Mouse (Mus musculus): ENCODE results near the gene Sdk1. TPM values are rescaled to one million over a fixed set of nuclear protein-coding genes. Genes with fewer than 3 reads are reported as not detected.

Sdk1 gene
- polyA plus RNA-seq, 1 experiment, result not detected

DNA sequence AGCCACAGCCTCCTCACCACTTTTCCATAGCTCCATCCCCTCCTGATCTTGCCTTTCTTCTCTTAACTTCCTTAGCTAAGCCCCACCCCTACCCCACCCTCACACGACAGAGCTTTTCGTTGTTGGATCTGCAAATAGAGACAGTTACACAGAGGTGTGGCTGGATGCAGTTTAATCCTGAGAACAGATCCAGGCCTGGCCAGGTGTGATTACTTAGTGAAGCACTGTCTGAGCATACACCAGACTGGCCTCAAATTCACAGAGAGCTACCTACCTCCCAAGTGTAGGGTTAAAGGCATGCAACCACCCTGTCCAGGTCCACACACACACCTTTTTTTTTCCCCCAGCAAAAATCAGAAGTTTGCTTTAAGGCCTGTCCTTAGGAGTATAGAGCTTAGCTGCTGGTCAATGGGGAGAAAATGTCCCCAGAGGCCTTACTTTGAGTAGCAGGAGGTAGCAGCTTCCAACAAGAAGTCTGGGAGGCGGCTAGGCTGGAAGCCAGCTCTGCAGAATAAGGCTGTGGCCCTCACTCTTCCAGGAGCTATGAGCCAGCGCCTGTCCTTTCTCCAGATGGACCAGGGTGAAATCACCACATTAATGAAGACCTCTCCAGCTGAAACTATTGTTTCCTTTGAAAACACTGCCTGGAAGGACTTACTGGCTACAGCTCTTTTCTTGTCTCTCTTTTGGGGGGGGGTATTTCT lies 781.7 kb downstream of the Sdk1 start:
- H3K9me3 ChIP-seq, result peaks cover 83% of the 10 kb centered on the region
- H3K4me1 ChIP-seq, result no peaks in the 10 kb centered on the region
- no peaks in the 10 kb centered on the region for H3K27me3 ChIP-seq (replicated peaks)
- TF ChIP-seq GATA1 (IDR thresholded peaks at IDR 0.05; ENCODE audit: borderline replicate concordance, low read length) (no peak), FLI1 (IDR thresholded peaks at IDR 0.05; ENCODE audit: low read length) (no peak)
- no peaks in the 10 kb centered on the region for H3K36me3 ChIP-seq (replicated peaks; ENCODE audit: low read length)
- no peak overlapping the region for H3K4me3 ChIP-seq (replicated peaks)

GRCm38 (mm10) chr5:142024448-142024847 lies 783.2 kb downstream of the Sdk1 start:
- TF ChIP-seq FLI1 (IDR thresholded peaks at IDR 0.05; ENCODE audit: low read length), result no peak
- no peak for TF ChIP-seq GATA1 (IDR thresholded peaks at IDR 0.05; ENCODE audit: borderline replicate concordance, low read length)
- Histone ChIP-seq H3K9me3 (peaks cover 82% of the 10 kb centered on the region), H3K27me3 (replicated peaks) (no peaks in the 10 kb centered on the region)

GRCm38 (mm10) chr5:142036536-142036935 lies 795.2 kb downstream of the Sdk1 start:
- Histone ChIP-seq H3K9me3 (peaks cover 65% of the 10 kb centered on the region), H3K4me3 (replicated peaks) (no peak overlapping the region), H3K27me3 (replicated peaks) (no peaks in the 10 kb centered on the region), H3K4me1 (no peaks in the 10 kb centered on the region), H3K36me3 (replicated peaks; ENCODE audit: low read length) (no peaks in the 10 kb centered on the region)
- no peak for TF ChIP-seq FLI1 (IDR thresholded peaks at IDR 0.05; ENCODE audit: low read length)
- no peak for TF ChIP-seq GATA1 (IDR thresholded peaks at IDR 0.05; ENCODE audit: borderline replicate concordance, low read length)

More at GRCm38 (mm10) chr5:142024448-142024847, 783.2 kb downstream of the Sdk1 start:
- Histone ChIP-seq H3K4me1 (no peaks in the 10 kb centered on the region), H3K4me3 (replicated peaks) (peak overlapping the region; percentile 47), H3K36me3 (replicated peaks; ENCODE audit: low read length) (no peaks in the 10 kb centered on the region)

- Histone ChIP-seq H3K36me3 (replicated peaks; ENCODE audit: low read length) (no peaks in the 10 kb centered on the region), H3K4me3 (replicated peaks) (no peak overlapping the region), H3K27me3 (replicated peaks) (no peaks in the 10 kb centered on the region), H3K4me1 (no peaks in the 10 kb centered on the region), H3K9me3 (peaks cover 84% of the 10 kb centered on the region)
- TF ChIP-seq FLI1 (IDR thresholded peaks at IDR 0.05; ENCODE audit: low read length), result no peak
- TF ChIP-seq GATA1 (IDR thresholded peaks at IDR 0.05; ENCODE audit: borderline replicate concordance, low read length), result no peak
Observed at GRCm38 (mm10) chr5:142039236-142039635, 797.9 kb downstream of the Sdk1 start.

GRCm38 (mm10) chr5:142039891-142040530 lies 798.7 kb downstream of the Sdk1 start:
- Histone ChIP-seq H3K4me3 (replicated peaks) (no peak overlapping the region), H3K4me1 (no peaks in the 10 kb centered on the region), H3K36me3 (replicated peaks; ENCODE audit: low read length) (no peaks in the 10 kb centered on the region), H3K9me3 (peaks cover 84% of the 10 kb centered on the region), H3K27me3 (replicated peaks) (no peaks in the 10 kb centered on the region)
- no peak for TF ChIP-seq FLI1 (IDR thresholded peaks at IDR 0.05; ENCODE audit: low read length)
- no peak for TF ChIP-seq GATA1 (IDR thresholded peaks at IDR 0.05; ENCODE audit: borderline replicate concordance, low read length)

DNA sequence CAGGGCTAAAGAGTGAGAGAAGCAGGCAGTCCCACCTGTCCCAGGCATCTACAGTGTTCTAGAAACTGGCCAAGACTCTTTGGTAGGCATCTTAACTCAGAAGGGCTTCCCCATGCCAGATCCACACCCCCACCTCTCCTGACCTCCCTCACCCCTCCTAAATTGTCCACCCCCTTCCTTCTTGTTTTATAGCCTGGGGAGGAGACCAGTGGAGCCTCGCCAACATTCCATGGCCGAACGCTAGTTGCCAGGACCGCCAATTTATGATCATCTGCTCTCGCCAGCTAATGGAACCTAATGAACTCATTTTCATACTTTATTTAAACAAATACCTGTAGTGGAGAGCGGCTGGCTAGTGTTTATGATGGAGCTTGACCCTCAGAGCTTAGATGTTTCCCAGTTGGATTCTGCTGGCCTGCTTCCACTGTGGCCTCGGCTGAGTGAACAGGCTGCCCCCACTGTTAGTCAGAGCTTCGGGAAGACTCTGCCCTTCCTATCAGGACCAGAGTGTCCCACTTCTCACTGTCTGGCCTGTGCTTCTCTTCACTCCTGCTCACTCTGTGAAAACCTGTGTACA lies 800.0 kb downstream of the Sdk1 start:
- Histone ChIP-seq H3K4me1 (no peaks in the 10 kb centered on the region), H3K9me3 (peaks cover 95% of the 10 kb centered on the region)
- no peak for TF ChIP-seq GATA1 (IDR thresholded peaks at IDR 0.05; ENCODE audit: borderline replicate concordance, low read length)
- no peak for TF ChIP-seq FLI1 (IDR thresholded peaks at IDR 0.05; ENCODE audit: low read length)

DNA sequence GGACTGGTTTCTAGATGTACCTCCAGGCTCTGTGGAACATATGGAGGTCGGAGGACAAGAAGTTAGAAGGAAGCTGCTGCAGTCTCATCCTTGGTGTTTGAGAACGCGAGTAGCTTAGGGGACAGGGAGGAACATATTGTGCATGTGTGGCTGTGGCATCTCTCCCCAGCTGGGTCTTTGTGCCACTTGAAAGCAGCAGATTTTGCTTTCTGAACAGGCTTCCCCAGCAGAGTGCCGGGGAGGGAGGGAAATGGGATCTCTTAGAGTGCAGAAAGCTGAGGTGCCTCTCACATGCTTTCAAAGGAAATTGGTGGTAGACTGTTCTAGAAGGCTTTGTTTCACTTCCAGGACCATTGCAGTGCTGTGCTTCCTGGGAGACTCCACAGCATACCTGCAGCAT lies 820.5 kb downstream of the Sdk1 start:
- no peaks in the 10 kb centered on the region for H3K4me1 ChIP-seq
- H3K4me3 ChIP-seq (replicated peaks), result no peak overlapping the region
- peaks cover 69% of the 10 kb centered on the region for H3K9me3 ChIP-seq
- H3K27me3 ChIP-seq (replicated peaks), result no peaks in the 10 kb centered on the region
- TF ChIP-seq GATA1 (IDR thresholded peaks at IDR 0.05; ENCODE audit: borderline replicate concordance, low read length), result no peak
- no peak for TF ChIP-seq FLI1 (IDR thresholded peaks at IDR 0.05; ENCODE audit: low read length)
- H3K36me3 ChIP-seq (replicated peaks; ENCODE audit: low read length), result no peaks in the 10 kb centered on the region

More for the DNA sequence above, 800.0 kb downstream of the Sdk1 start:
- H3K4me3 ChIP-seq (replicated peaks), result no peak overlapping the region
- no peaks in the 10 kb centered on the region for H3K36me3 ChIP-seq (replicated peaks; ENCODE audit: low read length)
- no peaks in the 10 kb centered on the region for H3K27me3 ChIP-seq (replicated peaks)

DNA sequence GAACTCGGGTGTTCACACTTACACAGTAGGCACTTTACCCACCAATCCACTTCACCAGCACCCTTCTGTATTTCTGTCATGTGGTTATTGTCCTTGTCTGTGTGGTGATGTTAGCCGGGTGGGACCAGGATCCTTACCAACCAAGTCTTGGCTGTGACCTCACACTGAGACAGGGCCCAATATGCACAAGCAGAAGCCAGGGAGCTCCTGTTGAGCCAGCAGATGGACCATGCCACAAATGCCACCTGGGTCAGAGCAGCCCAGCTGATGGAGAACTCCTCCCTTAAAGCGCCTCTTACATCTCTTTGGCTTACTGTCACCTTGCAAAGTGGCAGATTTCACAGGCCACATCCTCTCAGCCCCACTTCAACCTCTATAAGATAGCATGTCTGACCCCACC lies 830.0 kb downstream of the Sdk1 start:
- peaks cover 57% of the 10 kb centered on the region for H3K9me3 ChIP-seq
- H3K36me3 ChIP-seq (replicated peaks; ENCODE audit: low read length), result no peaks in the 10 kb centered on the region
- H3K4me3 ChIP-seq (replicated peaks), result no peak overlapping the region

DNA sequence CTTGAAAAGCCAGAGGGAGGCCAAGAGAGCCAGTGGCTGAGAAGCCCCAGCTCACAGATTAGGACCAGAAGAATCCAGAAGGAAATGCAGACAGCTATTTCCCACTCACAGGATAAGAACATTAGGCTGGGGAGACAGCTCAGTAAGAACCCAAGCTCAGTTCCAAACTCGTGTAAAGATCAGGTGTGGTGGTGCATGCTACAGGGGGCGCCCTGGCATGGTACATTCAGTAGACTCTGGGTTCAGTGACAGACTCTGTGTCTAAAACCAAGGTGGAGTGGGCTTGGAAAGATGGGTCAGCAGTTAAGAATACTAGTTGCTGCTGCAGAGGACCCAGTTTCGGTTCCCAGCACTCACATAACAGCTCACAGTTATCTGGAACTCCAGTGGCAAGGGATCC lies 832.6 kb downstream of the Sdk1 start:
- Histone ChIP-seq H3K27me3 (replicated peaks) (no peaks in the 10 kb centered on the region), H3K4me3 (replicated peaks) (no peak overlapping the region), H3K4me1 (no peaks in the 10 kb centered on the region), H3K36me3 (replicated peaks; ENCODE audit: low read length) (no peaks in the 10 kb centered on the region), H3K9me3 (peaks cover 75% of the 10 kb centered on the region)
- TF ChIP-seq FLI1 (IDR thresholded peaks at IDR 0.05; ENCODE audit: low read length) (no peak), GATA1 (IDR thresholded peaks at IDR 0.05; ENCODE audit: borderline replicate concordance, low read length) (no peak)

More for the DNA sequence above, 830.0 kb downstream of the Sdk1 start:
- no peaks in the 10 kb centered on the region for H3K4me1 ChIP-seq
- H3K27me3 ChIP-seq (replicated peaks), result no peaks in the 10 kb centered on the region
- no peak for TF ChIP-seq FLI1 (IDR thresholded peaks at IDR 0.05; ENCODE audit: low read length)
- no peak for TF ChIP-seq GATA1 (IDR thresholded peaks at IDR 0.05; ENCODE audit: borderline replicate concordance, low read length)

Measured in megakaryocyte, embryonic 14.5 days (primary cell).